Mouse (Mus musculus): Measurements from ENCODE around the gene Desi1. TPM values are rescaled to one million over a fixed set of nuclear protein-coding genes. Genes with fewer than 3 reads are reported as not detected.

Gene Desi1
- 10 to 100 TPM; 18.8 to 23.9 TPM for total RNA-seq (2021)
- long read RNA-seq, experiment 1, transcript Desi1-206 (6 exons, 2,934 nt), result major isoform, 14 of 27 reads
- long read RNA-seq, experiment 1, partial matches to known transcripts, result 0 of 27 reads
- long read RNA-seq, experiment 1, other reads (novel, unspliced or antisense), result 13 of 27 reads
- long read RNA-seq, experiment 2, transcript Desi1-206 (6 exons, 2,934 nt), result major isoform, 24 of 38 reads
- long read RNA-seq, experiment 2, partial matches to known transcripts, result 0 of 38 reads
- long read RNA-seq, experiment 2, other reads (novel, unspliced or antisense), result 14 of 38 reads

GRCm38 (mm10) chr15:82033762-82034161, at the start of gene Desi1:
TSS of gene Desi1 (minus strand) at chr15:82033862.
- no peak for DNase-seq
- intact Hi-C loops (cut with DNase I; ENCODE audit: low total_unique reads), result no loop called here

- DNase-seq, result peak; percentile 30
- intact Hi-C loops (cut with DNase I; ENCODE audit: low total_unique reads), result no loop called here
Observed at GRCm38 (mm10) chr15:82081161-82081560, 47.5 kb upstream of the Desi1 start.

GRCm38 (mm10) chr15:82079883-82080282, 46.2 kb upstream of the Desi1 start:
- DNase-seq, result no peak
- intact Hi-C loops (cut with DNase I; ENCODE audit: low total_unique reads), result no loop called here

GRCm38 (mm10) chr15:82073490-82073889, 39.8 kb upstream of the Desi1 start:
- no peak for DNase-seq
- intact Hi-C loops (cut with DNase I; ENCODE audit: low total_unique reads), result no loop called here

GRCm38 (mm10) chr15:82071816-82072469, 38.3 kb upstream of the Desi1 start:
- intact Hi-C loops (cut with DNase I; ENCODE audit: low total_unique reads), result no loop called here
- DNase-seq, result no peak

- DNase-seq, result no peak
- intact Hi-C loops (cut with DNase I; ENCODE audit: low total_unique reads), result loop anchor here (2.0 to 5.0 kb wide), 2 partner anchors 37 to 165 kb away; no protein-coding TSS in a partner anchor
Observed at GRCm38 (mm10) chr15:82069898-82070297, 36.2 kb upstream of the Desi1 start, which contains the start of gene Mei1. TSS of gene Mei1 (plus strand) at chr15:82069996.

- intact Hi-C loops (cut with DNase I; ENCODE audit: low total_unique reads), result loop anchor here (5.0 kb wide), 1 partner anchor 42 kb away; no protein-coding TSS in a partner anchor
- DNase-seq, result peak; percentile 69
Observed at GRCm38 (mm10) chr15:82065511-82065910, 31.8 kb upstream of the Desi1 start.

GRCm38 (mm10) chr15:82063909-82064308, 30.2 kb upstream of the Desi1 start:
- no peak for DNase-seq
- intact Hi-C loops (cut with DNase I; ENCODE audit: low total_unique reads), result no loop called here

- DNase-seq, result no peak
- intact Hi-C loops (cut with DNase I; ENCODE audit: low total_unique reads), result no loop called here
Observed at GRCm38 (mm10) chr15:82058719-82059201, 25.1 kb upstream of the Desi1 start, which contains the start of gene 4930407I10Rik. TSS of gene 4930407I10Rik (plus strand) at chr15:82059151.

GRCm38 (mm10) chr15:82052544-82052943, 18.9 kb upstream of the Desi1 start:
- DNase-seq, result no peak
- intact Hi-C loops (cut with DNase I; ENCODE audit: low total_unique reads), result no loop called here

GRCm38 (mm10) chr15:82047080-82047883, 13.6 kb upstream of the Desi1 start, which contains the start of gene Snu13:
TSS of gene Snu13 (minus strand) at chr15:82047598.
- intact Hi-C loops (cut with DNase I; ENCODE audit: low total_unique reads), result no loop called here
- DNase-seq, result peak; percentile 90

GRCm38 (mm10) chr15:82046246-82046891, 12.7 kb upstream of the Desi1 start:
- intact Hi-C loops (cut with DNase I; ENCODE audit: low total_unique reads), result no loop called here
- peak; percentile 8 for DNase-seq

GRCm38 (mm10) chr15:82044166-82044784, 10.6 kb upstream of the Desi1 start:
- DNase-seq, result no peak
- intact Hi-C loops (cut with DNase I; ENCODE audit: low total_unique reads), result no loop called here

GRCm38 (mm10) chr15:82040650-82041049, 7.0 kb upstream of the Desi1 start:
- peak; percentile 22 for DNase-seq
- intact Hi-C loops (cut with DNase I; ENCODE audit: low total_unique reads), result no loop called here

GRCm38 (mm10) chr15:82035904-82036689, 2.4 kb upstream of the Desi1 start:
- intact Hi-C loops (cut with DNase I; ENCODE audit: low total_unique reads), result no loop called here
- DNase-seq, result no peak

- DNase-seq, result no peak
- intact Hi-C loops (cut with DNase I; ENCODE audit: low total_unique reads), result no loop called here
Observed at GRCm38 (mm10) chr15:82032386-82032785, 1.3 kb downstream of the Desi1 start.

- intact Hi-C loops (cut with DNase I; ENCODE audit: low total_unique reads), result no loop called here
- DNase-seq, result no peak
Observed at GRCm38 (mm10) chr15:82027726-82028125, 5.9 kb downstream of the Desi1 start.

GRCm38 (mm10) chr15:82027276-82027675, 6.4 kb downstream of the Desi1 start:
- intact Hi-C loops (cut with DNase I; ENCODE audit: low total_unique reads), result no loop called here

More at GRCm38 (mm10) chr15:82027276-82027675, 6.4 kb downstream of the Desi1 start:
- DNase-seq, result no peak
